Mouse (Mus musculus) bone marrow macrophage, adult 2 months (primary cell): ENCODE results near the gene Scaf4.

Experiments used
- CTCF ChIP-seq: IDR thresholded peaks from 2 replicates; pipeline ENCODE4 v1.5.1; 2012; ENCODE audit warnings: low read depth, mild to moderate bottlenecking, low read length, moderate library complexity
- POLR2A ChIP-seq: IDR thresholded peaks from 2 replicates; pipeline ENCODE4 v1.6.1; 2012; ENCODE audit warnings: mild to moderate bottlenecking, low read depth, low read length, borderline replicate concordance

- TF ChIP-seq CTCF, result no peak
- no peak for TF ChIP-seq POLR2A
These were observed 16.6 kb upstream of the Scaf4 start for GRCm38 (mm10) chr16:90300896-90301295.
